Mouse (Mus musculus): ENCODE results near the gene C2. TPM values are rescaled to one million over a fixed set of nuclear protein-coding genes. Genes with fewer than 3 reads are reported as not detected.

Gene C2
- polyA plus RNA-seq, 1 experiment from 2014 or later = 1.7 TPM

- no peaks in the 10 kb centered on the region for H3K9me3 ChIP-seq (ENCODE audit: control insufficient read depth, low read length)
- 67% methylated on average over 7 of the region's 7 CpGs for WGBS
- H3K4me3 ChIP-seq (replicated peaks; ENCODE audit: low read length) = no peak overlapping the region
- no peak for ATAC-seq
- no peak overlapping the region for H3K27ac ChIP-seq (ENCODE audit: low read length)
- no peak overlapping the region for H3K9ac ChIP-seq (replicated peaks; ENCODE audit: low read depth, low read length)
- no peaks in the 10 kb centered on the region for H3K27me3 ChIP-seq (replicated peaks; ENCODE audit: control insufficient read depth, insufficient read depth, low read length)
- no peaks in the 10 kb centered on the region for H3K4me1 ChIP-seq (replicated peaks; ENCODE audit: control insufficient read depth, insufficient read depth, low read length)
- H3K4me2 ChIP-seq (ENCODE audit: low read length) = no peak overlapping the region
- no peaks in the 10 kb centered on the region for H3K36me3 ChIP-seq (ENCODE audit: control insufficient read depth, insufficient read depth)
These were observed 32.1 kb downstream of the C2 start for GRCm38 (mm10) chr17:34865981-34866380.

- Histone ChIP-seq H3K36me3 (ENCODE audit: control insufficient read depth, insufficient read depth) (no peaks in the 10 kb centered on the region), H3K9ac (replicated peaks; ENCODE audit: low read depth, low read length) (no peak within 1 kb of the TSS), H3K4me2 (ENCODE audit: low read length) (no peak within 1 kb of the TSS), H3K27me3 (replicated peaks; ENCODE audit: control insufficient read depth, insufficient read depth, low read length) (no peaks in the 10 kb centered on the region), H3K9me3 (ENCODE audit: control insufficient read depth, low read length) (no peaks in the 10 kb centered on the region), H3K27ac (ENCODE audit: low read length) (no peak within 1 kb of the TSS), H3K4me1 (replicated peaks; ENCODE audit: control insufficient read depth, insufficient read depth, low read length) (no peaks in the 10 kb centered on the region), H3K4me3 (replicated peaks; ENCODE audit: low read length) (no peak within 1 kb of the TSS)
- ATAC-seq = no peak
- 71% methylated on average over 8 of the region's 8 CpGs for whole genome bisulfite sequencing
These were observed 35.5 kb downstream of the C2 start, which contains the start of gene Cfb for GRCm38 (mm10) chr17:34862416-34863081. Gene Cfb, minus strand, starts transcription at chr17:34862518.

- Histone ChIP-seq H3K27me3 (replicated peaks; ENCODE audit: control insufficient read depth, insufficient read depth, low read length) (no peaks in the 10 kb centered on the region), H3K9me3 (ENCODE audit: control insufficient read depth, low read length) (no peaks in the 10 kb centered on the region), H3K27ac (ENCODE audit: low read length) (no peak overlapping the region), H3K36me3 (ENCODE audit: control insufficient read depth, insufficient read depth) (no peaks in the 10 kb centered on the region), H3K4me3 (replicated peaks; ENCODE audit: low read length) (no peak overlapping the region), H3K4me2 (ENCODE audit: low read length) (no peak overlapping the region), H3K9ac (replicated peaks; ENCODE audit: low read depth, low read length) (no peak overlapping the region), H3K4me1 (replicated peaks; ENCODE audit: control insufficient read depth, insufficient read depth, low read length) (no peaks in the 10 kb centered on the region)
- ATAC-seq = no peak
- 73% methylated on average over 13 of the region's 13 CpGs for WGBS
These were observed 36.2 kb downstream of the C2 start for GRCm38 (mm10) chr17:34861704-34862415.

- H3K27me3 ChIP-seq (replicated peaks; ENCODE audit: control insufficient read depth, insufficient read depth, low read length) = no peaks in the 10 kb centered on the region
- no peak overlapping the region for H3K4me2 ChIP-seq (ENCODE audit: low read length)
- H3K9me3 ChIP-seq (ENCODE audit: control insufficient read depth, low read length) = no peaks in the 10 kb centered on the region
- H3K9ac ChIP-seq (replicated peaks; ENCODE audit: low read depth, low read length) = no peak overlapping the region
- ATAC-seq = no peak
- no peak overlapping the region for H3K4me3 ChIP-seq (replicated peaks; ENCODE audit: low read length)
- WGBS = 88% methylated on average over 9 of the region's 9 CpGs
- peaks cover 5% of the 10 kb centered on the region; the same call in 1 of the 2 replicates for H3K36me3 ChIP-seq (ENCODE audit: control insufficient read depth, insufficient read depth)
- no peak overlapping the region for H3K27ac ChIP-seq (ENCODE audit: low read length)
- no peaks in the 10 kb centered on the region for H3K4me1 ChIP-seq (replicated peaks; ENCODE audit: control insufficient read depth, insufficient read depth, low read length)
These were observed 37.6 kb downstream of the C2 start for GRCm38 (mm10) chr17:34860514-34860913.

- Histone ChIP-seq H3K4me1 (replicated peaks; ENCODE audit: control insufficient read depth, insufficient read depth, low read length) (no peaks in the 10 kb centered on the region), H3K4me2 (ENCODE audit: low read length) (no peak overlapping the region), H3K9me3 (ENCODE audit: control insufficient read depth, low read length) (no peaks in the 10 kb centered on the region), H3K4me3 (replicated peaks; ENCODE audit: low read length) (no peak overlapping the region), H3K36me3 (ENCODE audit: control insufficient read depth, insufficient read depth) (peaks cover 12% of the 10 kb centered on the region; the same call in 1 of the 2 replicates), H3K9ac (replicated peaks; ENCODE audit: low read depth, low read length) (no peak overlapping the region), H3K27me3 (replicated peaks; ENCODE audit: control insufficient read depth, insufficient read depth, low read length) (no peaks in the 10 kb centered on the region), H3K27ac (ENCODE audit: low read length) (no peak overlapping the region)
- no peak for ATAC-seq
- 83% methylated on average over 4 of the region's 4 CpGs for WGBS
These were observed 39.4 kb downstream of the C2 start for GRCm38 (mm10) chr17:34858670-34859069.

GRCm38 (mm10) chr17:34855825-34856224 lies 42.2 kb downstream of the C2 start:
- Histone ChIP-seq H3K9ac (replicated peaks; ENCODE audit: low read depth, low read length) (no peak overlapping the region), H3K36me3 (ENCODE audit: control insufficient read depth, insufficient read depth) (peaks cover 15% of the 10 kb centered on the region; the same call in 1 of the 2 replicates), H3K4me3 (replicated peaks; ENCODE audit: low read length) (no peak overlapping the region), H3K9me3 (ENCODE audit: control insufficient read depth, low read length) (no peaks in the 10 kb centered on the region), H3K4me1 (replicated peaks; ENCODE audit: control insufficient read depth, insufficient read depth, low read length) (peaks cover 8% of the 10 kb centered on the region), H3K27me3 (replicated peaks; ENCODE audit: control insufficient read depth, insufficient read depth, low read length) (no peaks in the 10 kb centered on the region), H3K27ac (ENCODE audit: low read length) (no peak overlapping the region), H3K4me2 (ENCODE audit: low read length) (no peak overlapping the region)
- 31% methylated on average over 3 of the region's 3 CpGs for WGBS
- no peak for ATAC-seq

GRCm38 (mm10) chr17:34854761-34855160 lies 43.3 kb downstream of the C2 start:
- H3K27ac ChIP-seq (ENCODE audit: low read length) = no peak overlapping the region
- no peak for ATAC-seq
- H3K4me3 ChIP-seq (replicated peaks; ENCODE audit: low read length) = no peak overlapping the region
- H3K27me3 ChIP-seq (replicated peaks; ENCODE audit: control insufficient read depth, insufficient read depth, low read length) = no peaks in the 10 kb centered on the region
- H3K36me3 ChIP-seq (ENCODE audit: control insufficient read depth, insufficient read depth) = peaks cover 15% of the 10 kb centered on the region; the same call in 1 of the 2 replicates
- H3K9ac ChIP-seq (replicated peaks; ENCODE audit: low read depth, low read length) = no peak overlapping the region
- H3K4me2 ChIP-seq (ENCODE audit: low read length) = no peak overlapping the region
- WGBS = 82% methylated on average over 3 of the region's 3 CpGs
- peaks cover 10% of the 10 kb centered on the region for H3K4me1 ChIP-seq (replicated peaks; ENCODE audit: control insufficient read depth, insufficient read depth, low read length)
- H3K9me3 ChIP-seq (ENCODE audit: control insufficient read depth, low read length) = no peaks in the 10 kb centered on the region

- no peak overlapping the region for H3K9ac ChIP-seq (replicated peaks; ENCODE audit: low read depth, low read length)
- ATAC-seq = no peak
- peaks cover 15% of the 10 kb centered on the region; the same call in 1 of the 2 replicates for H3K36me3 ChIP-seq (ENCODE audit: control insufficient read depth, insufficient read depth)
These were observed 44.6 kb downstream of the C2 start for GRCm38 (mm10) chr17:34853511-34853910.

GRCm38 (mm10) chr17:34850517-34851125 lies 47.4 kb downstream of the C2 start:
- Histone ChIP-seq H3K4me3 (replicated peaks; ENCODE audit: low read length) (peak overlapping the region; percentile 90), H3K27me3 (replicated peaks; ENCODE audit: control insufficient read depth, insufficient read depth, low read length) (no peaks in the 10 kb centered on the region), H3K9me3 (ENCODE audit: control insufficient read depth, low read length) (no peaks in the 10 kb centered on the region), H3K4me1 (replicated peaks; ENCODE audit: control insufficient read depth, insufficient read depth, low read length) (peaks cover 18% of the 10 kb centered on the region), H3K36me3 (ENCODE audit: control insufficient read depth, insufficient read depth) (peaks cover 15% of the 10 kb centered on the region; the same call in 1 of the 2 replicates), H3K27ac (ENCODE audit: low read length) (0 out of 2 replicates have a peak overlapping the region, but pooled peaks have one; percentile 30), H3K9ac (replicated peaks; ENCODE audit: low read depth, low read length) (peak overlapping the region; percentile 79), H3K4me2 (ENCODE audit: low read length) (peak overlapping the region; percentile 67)
- ATAC-seq = peak; percentile 40; the same call in 1 of the 2 replicates
- 3% methylated on average over 25 of the region's 25 CpGs for WGBS

More at GRCm38 (mm10) chr17:34853511-34853910, 44.6 kb downstream of the C2 start:
- H3K4me3 ChIP-seq (replicated peaks; ENCODE audit: low read length) = no peak overlapping the region
- no peak overlapping the region for H3K4me2 ChIP-seq (ENCODE audit: low read length)
- 81% methylated on average over 8 of the region's 8 CpGs for WGBS
- no peaks in the 10 kb centered on the region for H3K9me3 ChIP-seq (ENCODE audit: control insufficient read depth, low read length)
- H3K4me1 ChIP-seq (replicated peaks; ENCODE audit: control insufficient read depth, insufficient read depth, low read length) = peaks cover 18% of the 10 kb centered on the region
- no peak overlapping the region for H3K27ac ChIP-seq (ENCODE audit: low read length)
- no peaks in the 10 kb centered on the region for H3K27me3 ChIP-seq (replicated peaks; ENCODE audit: control insufficient read depth, insufficient read depth, low read length)
